20 mouse cellular contexts compared by ENCODE assay signal in genomic region chr1:163003496-163003895, GRCm38 (mm10). TPM values are rescaled to one million over a fixed set of nuclear protein-coding genes. Genes with fewer than 3 reads are reported as not detected.
DNase-seq lines count a peak whose midpoint lies in the region; ATAC-seq and TF ChIP-seq lines count a peak whose summit lies in the region.
"Had no signal": no experiment of that assay in that cellular context is flagged by ENCODE, and none has a peak within 500 bp of the region (broad histone marks: within the 10 kb centered on the region; RNA-seq: fewer than 3 reads in every experiment).

No protein-coding gene starts in this region.

- no peak overlapping the region for H3K4me2 ChIP-seq in kidney, postnatal 0 days (ENCODE audit: low read length)
- H3K4me2 ChIP-seq in lung, embryonic 14.5 days, result no peak overlapping the region
- no peak overlapping the region for H3K4me2 ChIP-seq in stomach, embryonic 15.5 days
- H3K4me2 ChIP-seq in stomach, postnatal 0 days (replicated peaks; ENCODE audit: low read depth), result no peak overlapping the region
- H3K4me2 ChIP-seq: embryonic facial prominence, embryonic 13.5 days; forebrain, embryonic 12.5 days; heart, embryonic 13.5 days; hindbrain, embryonic 15.5 days had no signal

- H3K27me3 ChIP-seq in kidney, postnatal 0 days (ENCODE audit: insufficient read depth, low read length), result no peaks in the 10 kb centered on the region
- no peaks in the 10 kb centered on the region for H3K27me3 ChIP-seq in lung, embryonic 14.5 days (ENCODE audit: insufficient read depth, low read length)
- H3K27me3 ChIP-seq in stomach, embryonic 15.5 days (replicated peaks), result no peaks in the 10 kb centered on the region
- no peaks in the 10 kb centered on the region for H3K27me3 ChIP-seq in stomach, postnatal 0 days (ENCODE audit: control insufficient read depth, insufficient read depth, low read length)
- H3K27me3 ChIP-seq: embryonic facial prominence, embryonic 13.5 days; forebrain, embryonic 12.5 days; heart, embryonic 13.5 days; hindbrain, embryonic 15.5 days had no signal

- H3K9me3 ChIP-seq in kidney, postnatal 0 days (replicated peaks; ENCODE audit: low read length), result no peaks in the 10 kb centered on the region
- H3K9me3 ChIP-seq in lung, embryonic 14.5 days (ENCODE audit: low read depth, low read length), result no peaks in the 10 kb centered on the region; the same call in 1 of the 2 replicates
- no peaks in the 10 kb centered on the region for H3K9me3 ChIP-seq in stomach, embryonic 15.5 days
- no peaks in the 10 kb centered on the region for H3K9me3 ChIP-seq in stomach, postnatal 0 days (ENCODE audit: control insufficient read depth, low read length)
- H3K9me3 ChIP-seq: forebrain, embryonic 12.5 days; hindbrain, embryonic 15.5 days had no signal

- H3K4me1 ChIP-seq in kidney, postnatal 0 days (replicated peaks; ENCODE audit: insufficient read depth, low read length), result no peaks in the 10 kb centered on the region
- H3K4me1 ChIP-seq in lung, embryonic 14.5 days (ENCODE audit: insufficient read depth), result no peaks in the 10 kb centered on the region
- H3K4me1 ChIP-seq in lung, adult 2 months (ENCODE audit: control insufficient read depth, insufficient read depth, low read length), result no peaks in the 10 kb centered on the region
- H3K4me1 ChIP-seq in stomach, embryonic 15.5 days, result no peaks in the 10 kb centered on the region
- H3K4me1 ChIP-seq in stomach, postnatal 0 days (replicated peaks; ENCODE audit: control insufficient read depth, insufficient read depth), result no peaks in the 10 kb centered on the region
- H3K4me1 ChIP-seq: embryonic facial prominence, embryonic 13.5 days; forebrain, embryonic 12.5 days; hindbrain, embryonic 15.5 days had no signal

- H3K27ac ChIP-seq in kidney, postnatal 0 days, result no peak overlapping the region
- no peak overlapping the region for H3K27ac ChIP-seq in lung, embryonic 14.5 days (ENCODE audit: low read depth)
- no peak overlapping the region for H3K27ac ChIP-seq in stomach, embryonic 15.5 days
- H3K27ac ChIP-seq in stomach, postnatal 0 days (replicated peaks), result no peak overlapping the region
- H3K27ac ChIP-seq: embryonic facial prominence, embryonic 13.5 days; forebrain, embryonic 12.5 days; heart, adult 2 months; hindbrain, embryonic 15.5 days had no signal

- TF ChIP-seq EP300 in stomach, postnatal 0 days (optimal IDR thresholded peaks at IDR 0.05), result no peak

- no peak for ATAC-seq in kidney, postnatal 0 days (replicated peaks; ENCODE audit: low FRiP score, low read depth)
- peak; percentile 60; the same call in 1 of the 2 replicates for ATAC-seq in lung, embryonic 14.5 days (ENCODE audit: insufficient read depth)
- peak; percentile 35; the same call in 1 of the 2 replicates for ATAC-seq in stomach, embryonic 15.5 days (ENCODE audit: insufficient read depth, low FRiP score, low read depth)
- no peak; the same call in 1 of the 2 replicates for ATAC-seq in stomach, postnatal 0 days (ENCODE audit: low FRiP score, low TSS enrichment)
- ATAC-seq: forebrain, embryonic 16.5 days had no signal

- TF ChIP-seq CTCF in kidney, postnatal 0 days (IDR thresholded peaks at IDR 0.05; ENCODE audit: low read depth), result no peak
- TF ChIP-seq CTCF in lung, embryonic 14.5 days (IDR thresholded peaks at IDR 0.05; ENCODE audit: low read depth), result no peak
- TF ChIP-seq CTCF in lung, adult 2 months (IDR thresholded peaks at IDR 0.05; ENCODE audit: insufficient read depth, low read length), result no peak
- TF ChIP-seq CTCF in stomach, postnatal 0 days (IDR thresholded peaks at IDR 0.05; ENCODE audit: low read depth), result no peak

- DNase-seq in kidney, postnatal 0 days (ENCODE audit: low spot score), result peak; percentile 78
- no peak for DNase-seq in kidney, postnatal 25 days
- peak; percentile 67 for DNase-seq in lung, embryonic 14.5 days
- no peak for DNase-seq in lung, adult 2 months
- no peak for DNase-seq in stomach, postnatal 0 days (ENCODE audit: low spot score)
- DNase-seq: adrenal gland, adult 2 months; adrenal gland, postnatal 25 days; cerebellum, adult 18-20 months; cerebellum, adult 9-11 months; cerebellum, postnatal 36 days; gastrocnemius, postnatal 14 days; heart, adult 2 months; heart, postnatal 36 days had no signal

- H3K36me3 ChIP-seq in kidney, postnatal 0 days (ENCODE audit: insufficient read depth, low read length), result no peaks in the 10 kb centered on the region
- H3K36me3 ChIP-seq in lung, embryonic 14.5 days (ENCODE audit: insufficient read depth), result no peaks in the 10 kb centered on the region
- no peaks in the 10 kb centered on the region for H3K36me3 ChIP-seq in stomach, embryonic 15.5 days
- H3K36me3 ChIP-seq in stomach, postnatal 0 days (ENCODE audit: control insufficient read depth, insufficient read depth, low read length), result no peaks in the 10 kb centered on the region
- H3K36me3 ChIP-seq: embryonic facial prominence, embryonic 13.5 days; forebrain, embryonic 12.5 days; heart, embryonic 13.5 days; hindbrain, embryonic 15.5 days had no signal

- no peak for TF ChIP-seq POLR2A in lung, adult 2 months (IDR thresholded peaks at IDR 0.05; ENCODE audit: borderline replicate concordance, extremely low read depth, low read depth, low read length)

- no peak overlapping the region for H3K9ac ChIP-seq in kidney, postnatal 0 days (ENCODE audit: low read depth, low read length)
- H3K9ac ChIP-seq in lung, embryonic 14.5 days, result no peak overlapping the region
- H3K9ac ChIP-seq in stomach, embryonic 15.5 days, result no peak overlapping the region
- H3K9ac ChIP-seq in stomach, postnatal 0 days (ENCODE audit: low read length), result no peak overlapping the region
- H3K9ac ChIP-seq: embryonic facial prominence, embryonic 13.5 days; forebrain, embryonic 12.5 days; heart, embryonic 13.5 days; hindbrain, embryonic 15.5 days had no signal

- WGBS in kidney, postnatal 0 days, result 70% methylated on average over 2 of the region's 2 CpGs
- WGBS in lung, embryonic 14.5 days, result 47% methylated on average over 2 of the region's 2 CpGs
- WGBS in lung, adult 2 months, result 83% methylated on average over 2 of the region's 2 CpGs
- WGBS in stomach, embryonic 15.5 days, result 53% methylated on average over 2 of the region's 2 CpGs
- WGBS in stomach, postnatal 0 days, result 40% methylated on average over 2 of the region's 2 CpGs

- no peak overlapping the region for H3K4me3 ChIP-seq in kidney, postnatal 0 days (replicated peaks; ENCODE audit: low read depth, low read length)
- no peak overlapping the region for H3K4me3 ChIP-seq in lung, embryonic 14.5 days (ENCODE audit: low read depth, low read length)
- no peak overlapping the region for H3K4me3 ChIP-seq in lung, adult 2 months (replicated peaks; ENCODE audit: extremely low read depth, low read depth, low read length)
- no peak overlapping the region for H3K4me3 ChIP-seq in stomach, embryonic 15.5 days (replicated peaks)
- H3K4me3 ChIP-seq in stomach, postnatal 0 days (ENCODE audit: low read depth, low read length), result no peak overlapping the region
- H3K4me3 ChIP-seq: embryonic facial prominence, embryonic 13.5 days; forebrain, embryonic 12.5 days; heart, adult 2 months; heart, embryonic 13.5 days; hindbrain, embryonic 15.5 days had no signal

RNA-seq across cellular contexts. Expression of gene Fmo3, which starts 19.2 kb away (rescaled TPM):
- 0.25 TPM in 1 of 2 replicates, not detected in the other for polyA plus RNA-seq in kidney, postnatal 0 days (2015; fragmentation: Nextera tagmentation; extraction: Ambion mirVana)
- polyA plus RNA-seq in lung, embryonic 14.5 days (2014; fragmentation: Nextera tagmentation; extraction: Ambion mirVana), result not detected in 2 replicates
- 10.1 and 10.8 TPM in 2 replicates for polyA plus RNA-seq in lung, adult 2 months (2012; rRNA removed)
- 0.10 TPM in 1 of 2 replicates, not detected in the other for polyA plus RNA-seq in stomach, embryonic 15.5 days (2015; fragmentation: Nextera tagmentation; extraction: Ambion mirVana)
- polyA plus RNA-seq in stomach, postnatal 0 days (2015; fragmentation: Nextera tagmentation; extraction: Ambion mirVana), result 0.06 and 0.10 TPM in 2 replicates
- polyA plus RNA-seq: adrenal gland, adult 2 months; embryonic facial prominence, embryonic 13.5 days; forebrain, embryonic 12.5 days; forebrain, embryonic 16.5 days; heart, embryonic 13.5 days; hindbrain, embryonic 11.5 days; hindbrain, embryonic 15.5 days had no signal

Comparison
In these comparisons a context has a peak if more than half of its experiments do, and no peak if none do; other contexts are left out.
1. ATAC-seq: peak in lung, embryonic 14.5 days (single experiment) and stomach, embryonic 15.5 days (single experiment); none in kidney, postnatal 0 days (single experiment) and stomach, postnatal 0 days (single experiment).
2. DNase-seq: peak in kidney, postnatal 0 days (single experiment) and lung, embryonic 14.5 days (single experiment); none in kidney, postnatal 25 days (0 of 2), lung, adult 2 months (single experiment) and stomach, postnatal 0 days (single experiment).